10 mouse cellular contexts compared by ENCODE assay signal in the genomic region with DNA sequence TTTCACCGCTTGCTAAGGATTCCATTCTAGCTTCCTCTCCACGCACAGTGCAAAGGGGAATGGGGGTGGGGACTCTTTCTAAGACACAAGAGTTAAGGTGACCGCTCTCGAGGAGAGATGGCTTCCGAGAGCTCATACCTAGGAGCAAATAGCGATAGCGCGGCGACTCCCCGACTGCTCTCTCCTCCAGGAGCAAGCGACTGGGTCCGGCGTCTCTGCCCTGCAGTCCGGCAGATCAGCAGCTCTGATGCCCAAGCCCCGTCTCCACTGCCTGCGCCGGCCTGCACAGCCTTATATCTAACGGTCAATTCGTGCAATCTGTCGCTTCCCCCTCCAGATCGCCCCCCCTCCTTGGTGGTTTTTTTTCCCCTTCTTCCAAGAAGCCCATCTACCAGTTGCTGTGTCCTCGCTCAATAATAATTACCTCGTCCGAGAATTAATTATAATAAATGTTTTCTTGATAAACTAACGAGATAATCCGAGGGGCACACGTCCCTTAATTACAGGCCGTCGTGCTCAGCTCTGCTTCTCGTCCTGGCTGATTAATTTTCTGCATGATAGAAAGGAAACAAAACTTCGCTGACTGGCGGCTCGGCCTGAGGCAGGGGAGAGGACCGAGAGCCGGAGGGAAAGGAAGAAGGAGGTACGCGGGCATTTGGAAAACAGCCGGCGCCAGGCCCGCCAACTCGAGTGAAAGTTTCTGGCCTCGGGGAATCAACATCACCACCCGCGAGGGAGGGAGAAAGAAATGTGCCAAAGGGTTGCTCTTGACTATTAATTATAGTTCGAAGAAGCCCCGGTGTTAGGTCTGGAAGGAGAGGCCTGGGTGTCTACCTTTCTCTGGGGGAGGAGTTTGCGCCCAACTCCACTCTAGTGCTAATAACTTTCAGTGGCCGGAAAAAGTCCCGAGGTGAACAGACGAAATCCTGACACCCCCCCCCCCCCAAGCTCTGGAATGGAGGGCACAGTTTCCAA. TPM values are rescaled to one million over a fixed set of nuclear protein-coding genes. Genes with fewer than 3 reads are reported as not detected.
DNase-seq lines count a peak whose midpoint lies in the region; ATAC-seq lines count a peak whose summit lies in the region.
"Had no signal": no experiment of that assay in that cellular context is flagged by ENCODE, and none has a peak within 500 bp of the region (broad histone marks: within the 10 kb centered on the region; RNA-seq: fewer than 3 reads in every experiment).

No protein-coding gene starts in this region.

- 1% methylated on average over 50 of the region's 50 CpGs for WGBS in liver, embryonic 13.5 days (ENCODE audit: insufficient replicate concordance)
- 2% methylated on average over 50 of the region's 50 CpGs for WGBS in liver, embryonic 12.5 days (ENCODE audit: insufficient replicate concordance)
- under 1% methylated on average over 50 of the region's 50 CpGs for WGBS in hindbrain, embryonic 11.5 days
- WGBS in neural tube, embryonic 11.5 days = under 1% methylated on average over 50 of the region's 50 CpGs

- no peak for ATAC-seq in liver, embryonic 13.5 days (ENCODE audit: low read depth)
- ATAC-seq in liver, embryonic 12.5 days = no peak
- ATAC-seq in hindbrain, embryonic 11.5 days (ENCODE audit: low FRiP score) = peak; percentile 68
- ATAC-seq in neural tube, embryonic 11.5 days (ENCODE audit: insufficient read depth, low FRiP score, low TSS enrichment) = peak; percentile 57; the same call in 1 of the 2 replicates
- ATAC-seq in erythroblast, adult 5-6 weeks (replicated peaks; ENCODE audit: low FRiP score, poor library complexity, severe bottlenecking) = no peak

- H3K4me1 ChIP-seq in liver, embryonic 13.5 days (replicated peaks) = 0 out of 2 replicates have a peak, but pooled peaks cover 7% of the 10 kb centered on the region
- peaks cover 5% of the 10 kb centered on the region; the same call in 1 of the 2 replicates for H3K4me1 ChIP-seq in liver, embryonic 12.5 days
- H3K4me1 ChIP-seq in hindbrain, embryonic 11.5 days (replicated peaks; ENCODE audit: control insufficient read depth, insufficient read depth, low read length) = peaks cover 4% of the 10 kb centered on the region; the same call in 1 of the 2 replicates
- no peaks in the 10 kb centered on the region for H3K4me1 ChIP-seq in neural tube, embryonic 11.5 days (ENCODE audit: control insufficient read depth, insufficient read depth, low read length)
- H3K4me1 ChIP-seq: stomach, embryonic 15.5 days had no signal

- no peak overlapping the region for H3K27ac ChIP-seq in liver, embryonic 13.5 days
- H3K27ac ChIP-seq in liver, embryonic 12.5 days = no peak overlapping the region
- H3K27ac ChIP-seq in hindbrain, embryonic 11.5 days (ENCODE audit: low read depth, low read length) = no peak overlapping the region
- H3K27ac ChIP-seq in neural tube, embryonic 11.5 days (ENCODE audit: low read depth, low read length) = no peak overlapping the region
- H3K27ac ChIP-seq: limb, embryonic 15.5 days; stomach, embryonic 15.5 days had no signal

- H3K36me3 ChIP-seq in liver, embryonic 13.5 days = no peaks in the 10 kb centered on the region
- H3K36me3 ChIP-seq in liver, embryonic 12.5 days = no peaks in the 10 kb centered on the region
- no peaks in the 10 kb centered on the region for H3K36me3 ChIP-seq in hindbrain, embryonic 11.5 days (ENCODE audit: control insufficient read depth, insufficient read depth, low read length)
- no peaks in the 10 kb centered on the region for H3K36me3 ChIP-seq in neural tube, embryonic 11.5 days (ENCODE audit: control insufficient read depth, insufficient read depth, low read length)
- H3K36me3 ChIP-seq: limb, embryonic 15.5 days; stomach, embryonic 15.5 days had no signal

- peak overlapping the region; percentile 6; the same call in 1 of the 2 replicates for H3K4me3 ChIP-seq in liver, embryonic 13.5 days (replicated peaks)
- H3K4me3 ChIP-seq in liver, embryonic 12.5 days = no peak overlapping the region
- H3K4me3 ChIP-seq in hindbrain, embryonic 11.5 days (ENCODE audit: low read depth, low read length) = peak overlapping the region; percentile 12
- H3K4me3 ChIP-seq in neural tube, embryonic 11.5 days (ENCODE audit: low read depth, low read length) = no peak overlapping the region
- H3K4me3 ChIP-seq: limb, embryonic 15.5 days; stomach, embryonic 15.5 days had no signal

- H3K4me2 ChIP-seq in liver, embryonic 13.5 days = no peak overlapping the region
- no peak overlapping the region for H3K4me2 ChIP-seq in liver, embryonic 12.5 days
- H3K4me2 ChIP-seq in hindbrain, embryonic 11.5 days (replicated peaks; ENCODE audit: low read depth, low read length) = no peak overlapping the region; the same call in 1 of the 2 replicates
- no peak overlapping the region for H3K4me2 ChIP-seq in neural tube, embryonic 11.5 days (ENCODE audit: low read depth)
- H3K4me2 ChIP-seq: limb, embryonic 15.5 days; stomach, embryonic 15.5 days had no signal

- no peak for DNase-seq in liver, embryonic 13.5 days
- peak; percentile 74 for DNase-seq in embryo, embryonic 10 days (ENCODE audit: low spot score)
- DNase-seq in hindbrain, embryonic 11.5 days (ENCODE audit: low spot score) = peak; percentile 72
- DNase-seq in neural tube, embryonic 11.5 days (ENCODE audit: low spot score) = peak; percentile 74
- DNase-seq in urinary bladder, postnatal 14 days (ENCODE audit: low spot score) = no peak
- DNase-seq in c-Kit-positive CD71-positive TER-119-positive erythroid progenitor cells, embryonic 14.5 days (ENCODE audit: low spot score) = no peak

- peaks cover 100% of the 10 kb centered on the region for H3K27me3 ChIP-seq in liver, embryonic 13.5 days
- peaks cover 98% of the 10 kb centered on the region for H3K27me3 ChIP-seq in liver, embryonic 12.5 days (replicated peaks)
- H3K27me3 ChIP-seq in hindbrain, embryonic 11.5 days (ENCODE audit: control insufficient read depth, insufficient read depth, low read length) = peaks cover 82% of the 10 kb centered on the region
- H3K27me3 ChIP-seq in neural tube, embryonic 11.5 days (ENCODE audit: control insufficient read depth, insufficient read depth, low read length) = peaks cover 97% of the 10 kb centered on the region

- H3K9me3 ChIP-seq in liver, embryonic 13.5 days (replicated peaks) = no peaks in the 10 kb centered on the region
- no peaks in the 10 kb centered on the region for H3K9me3 ChIP-seq in liver, embryonic 12.5 days (replicated peaks)
- H3K9me3 ChIP-seq in hindbrain, embryonic 11.5 days (ENCODE audit: control insufficient read depth, low read length) = no peaks in the 10 kb centered on the region
- H3K9me3 ChIP-seq in neural tube, embryonic 11.5 days (ENCODE audit: control insufficient read depth, low read length) = no peaks in the 10 kb centered on the region
- H3K9me3 ChIP-seq: limb, embryonic 15.5 days; stomach, embryonic 15.5 days had no signal

- H3K9ac ChIP-seq in liver, embryonic 13.5 days = no peak overlapping the region
- no peak overlapping the region for H3K9ac ChIP-seq in liver, embryonic 12.5 days
- no peak overlapping the region for H3K9ac ChIP-seq in hindbrain, embryonic 11.5 days (ENCODE audit: low read depth, low read length)
- H3K9ac ChIP-seq in neural tube, embryonic 11.5 days (ENCODE audit: low read length) = no peak overlapping the region
- H3K9ac ChIP-seq: limb, embryonic 15.5 days; stomach, embryonic 15.5 days had no signal

RNA-seq across cellular contexts. Expression of gene Otx2, which starts 8.5 kb away (rescaled TPM):
- not detected in 2 replicates for polyA plus RNA-seq in liver, embryonic 13.5 days (2015; fragmentation: Nextera tagmentation; extraction: Ambion mirVana)
- not detected in 2 replicates for polyA plus RNA-seq in liver, embryonic 12.5 days (2016; fragmentation: Nextera tagmentation; extraction: Ambion mirVana)
- polyA plus RNA-seq in hindbrain, embryonic 11.5 days (2014; fragmentation: Nextera tagmentation; extraction: Ambion mirVana) = 13.9 TPM in 2 replicates
- 0.18 and 0.33 TPM in 2 replicates for polyA plus RNA-seq in neural tube, embryonic 11.5 days (2014; fragmentation: Nextera tagmentation; extraction: Ambion mirVana)
- total RNA-seq in erythroblast, adult 5-6 weeks (2015; ENCODE audit: low replicate concordance) = not detected in 2 replicates
- total RNA-seq in erythroblast, adult 5-6 weeks (2017; ENCODE audit: low replicate concordance) = not detected in 2 replicates
- polyA plus RNA-seq: limb, embryonic 15.5 days had no signal

Comparison
In these comparisons a context has a peak if more than half of its experiments do, and no peak if none do; other contexts are left out.
1. H3K4me3 ChIP-seq: peak in liver, embryonic 13.5 days (single experiment) and hindbrain, embryonic 11.5 days (single experiment); none in liver, embryonic 12.5 days (single experiment) and neural tube, embryonic 11.5 days (single experiment).
2. ATAC-seq: peak in hindbrain, embryonic 11.5 days (single experiment) and neural tube, embryonic 11.5 days (single experiment); none in liver, embryonic 13.5 days (single experiment), liver, embryonic 12.5 days (single experiment) and erythroblast, adult 5-6 weeks (single experiment).
3. DNase-seq: peak in embryo, embryonic 10 days (single experiment), hindbrain, embryonic 11.5 days (single experiment) and neural tube, embryonic 11.5 days (single experiment); none in liver, embryonic 13.5 days (single experiment), urinary bladder, postnatal 14 days (single experiment) and c-Kit-positive CD71-positive TER-119-positive erythroid progenitor cells, embryonic 14.5 days (single experiment).
4. RNA of gene Otx2, which starts 8.5 kb away (polyA plus RNA-seq): 13.9 TPM in hindbrain, embryonic 11.5 days; 0.18 to 0.33 TPM in neural tube, embryonic 11.5 days, not detected in liver, embryonic 13.5 days and not detected in liver, embryonic 12.5 days; every median in the first group is over 10 times any median in the second.